Mouse (Mus musculus) pancreas, adult 10 weeks (tissue): ENCODE measurements around the gene Prh1. TPM values are rescaled to one million over a fixed set of nuclear protein-coding genes. Genes with fewer than 3 reads are reported as not detected.

Source experiments
- polyA plus RNA-seq: library from polyadenylated mRNA; stranded (reverse); fragments of 350-450 nt; fragmentation: Illumina TruSeq; extraction: RNeasy Lipid Tissue Mini Kit (QIAGEN cat#74804); gene quantifications from one replicate; pipeline ENCODE4 v1.2.3, GENCODE M21; 2015; ENCODE audit warnings: low read depth, low replicate concordance; ENCODE audit not compliant: insufficient read depth

Prh1 gene
- polyA plus RNA-seq = not detected

GRCm38 (mm10) chr6:132569509-132569908 is at the start of gene Prh1:
Prh1 (plus strand) TSS chr6:132569809.

DNA sequence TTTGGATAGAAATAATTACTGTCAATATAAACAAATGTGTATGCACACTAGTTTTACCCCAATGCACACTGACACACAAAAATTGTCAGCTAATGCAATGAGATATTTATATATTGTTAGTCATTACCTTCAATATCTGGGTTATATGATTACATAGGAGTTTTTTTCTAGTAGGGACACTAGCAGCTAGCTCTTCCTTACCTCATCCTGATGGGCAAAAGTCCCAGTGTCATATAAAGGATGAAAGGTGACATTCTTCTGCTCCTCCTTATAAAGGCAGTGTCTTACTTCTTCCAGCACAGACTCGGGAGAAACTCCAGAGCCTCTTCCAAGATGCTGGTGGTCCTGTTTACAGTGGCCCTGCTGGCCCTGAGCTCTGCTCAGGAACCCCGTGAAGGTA is 26.0 kb downstream of the Prh1 start, which contains the start of gene Prp2:
Prp2 (plus strand) TSS at position 301 of the 400 bp plus-strand sequence.

Other genes with a start within 250 kb of the Prh1 start
- gene Gm8882, start 205.7 kb upstream of the Prh1 start, polyA plus RNA-seq = not detected
- gene Prp2, start 26.1 kb downstream of the Prh1 start, polyA plus RNA-seq = not detected
- gene A630073D07Rik, start 81.7 kb downstream of the Prh1 start, polyA plus RNA-seq = not detected
- not detected for gene Tas2r120, start 87.1 kb downstream of the Prh1 start, polyA plus RNA-seq
- gene Tas2r121, start 131.2 kb downstream of the Prh1 start, polyA plus RNA-seq = not detected
- not detected for gene Tas2r122, start 142.1 kb downstream of the Prh1 start, polyA plus RNA-seq
- not detected for gene Tas2r115, start 168.2 kb downstream of the Prh1 start, polyA plus RNA-seq
- not detected for gene Tas2r124, start 184.9 kb downstream of the Prh1 start, polyA plus RNA-seq
- not detected for gene Tas2r102, start 192.3 kb downstream of the Prh1 start, polyA plus RNA-seq
- gene Tas2r136, start 208.4 kb downstream of the Prh1 start, polyA plus RNA-seq = not detected
- gene Tas2r117, start 233.0 kb downstream of the Prh1 start, polyA plus RNA-seq = not detected